Mouse (Mus musculus): ENCODE measurements at regions not wholly inside any gene's neighbourhood (a gene's known extent, or its start where the extent isn't known, plus 50 kb on each side); places are given as distances from the start of the nearest gene placed in this dataset.

GRCm38 (mm10) chr15:27409856-27410255, 56.6 kb upstream of the Ank start:
- no peak for DNase-seq

- no peak for DNase-seq
Observed at GRCm38 (mm10) chr15:27412304-27412703, 54.2 kb upstream of the Ank start.

GRCm38 (mm10) chr15:27412761-27413160, 53.7 kb upstream of the Ank start:
- no peak for DNase-seq

GRCm38 (mm10) chr15:27413486-27413885, 53.0 kb upstream of the Ank start:
- DNase-seq: no peak

GRCm38 (mm10) chr15:27414819-27415218, 51.7 kb upstream of the Ank start:
- no peak for DNase-seq
